Mouse (Mus musculus) sigmoid colon, adult 10 weeks (tissue): Measurements from ENCODE around the gene Serpinb3a. TPM values are rescaled to one million over a fixed set of nuclear protein-coding genes. Genes with fewer than 3 reads are reported as not detected.

ENCODE experiments used
- polyA plus RNA-seq: library from polyadenylated mRNA; stranded (reverse); fragments of 350-450 nt; fragmentation: Illumina TruSeq; extraction: RNeasy Lipid Tissue Mini Kit (QIAGEN cat#74804); gene quantifications from one replicate; pipeline ENCODE4 v1.2.3, GENCODE M21; 2014; ENCODE audit warnings: low read depth, low replicate concordance

Gene Serpinb3a
- not detected for polyA plus RNA-seq

GRCm38 (mm10) chr1:107052203-107052602 is at the start of gene Serpinb3a:
Gene Serpinb3a, minus strand, starts transcription at chr1:107052303.

DNA sequence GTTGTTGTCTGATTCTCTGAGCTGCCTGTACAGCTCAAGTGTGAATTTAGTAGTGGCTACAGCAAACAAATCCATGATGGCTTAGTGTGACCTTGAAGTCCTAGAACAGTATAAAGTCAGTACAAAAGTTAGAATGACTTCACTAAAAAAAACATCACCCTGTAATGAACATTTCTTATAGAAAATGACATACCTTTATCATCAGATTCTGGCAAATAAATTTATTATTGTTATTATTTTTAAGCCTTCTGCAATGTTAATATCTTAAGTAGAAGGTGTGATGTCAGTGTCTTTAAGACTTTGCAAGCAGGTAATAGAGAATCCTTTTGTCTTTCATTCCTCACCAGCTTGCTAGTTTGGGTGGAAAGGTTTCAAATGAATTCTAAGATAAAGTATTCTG is 31.3 kb upstream of the Serpinb3a start, which contains the start of gene Serpinb3d:
TSS of gene Serpinb3d (minus strand) at position 101 of the 400 bp plus-strand sequence.

Other genes with a start within 250 kb of the Serpinb3a start
- 329 TPM for gene Serpinb5, start 191.1 kb downstream of the Serpinb3a start, polyA plus RNA-seq
- gene Serpinb12, start 117.9 kb downstream of the Serpinb3a start, polyA plus RNA-seq = not detected
- gene Serpinb13, start 71.3 kb downstream of the Serpinb3a start, polyA plus RNA-seq = not detected
- not detected for gene Serpinb3d, start 31.2 kb upstream of the Serpinb3a start, polyA plus RNA-seq
- not detected for gene Serpinb3b, start 226.1 kb upstream of the Serpinb3a start, polyA plus RNA-seq
- gene Serpinb3c, start 226.1 kb upstream of the Serpinb3a start, polyA plus RNA-seq = not detected